Mouse (Mus musculus) kidney, adult 2 months (tissue): ENCODE results near the gene Bgn.

Source experiments
- CTCF ChIP-seq: fragments of 200-500 bp; conservative IDR thresholded peaks from 2 replicates; pipeline ENCODE4 v1.5.1; 2011; ENCODE audit warnings: low read depth, mild to moderate bottlenecking, control low read depth, low read length, moderate library complexity, mixed read lengths; ENCODE audit not compliant: insufficient read depth, insufficient read length
- POLR2A ChIP-seq: fragments of 200-500 bp; IDR thresholded peaks from one replicate; pipeline ENCODE4 v1.6.1; 2011; ENCODE audit warnings: low read depth, low read length, control low read depth

DNA sequence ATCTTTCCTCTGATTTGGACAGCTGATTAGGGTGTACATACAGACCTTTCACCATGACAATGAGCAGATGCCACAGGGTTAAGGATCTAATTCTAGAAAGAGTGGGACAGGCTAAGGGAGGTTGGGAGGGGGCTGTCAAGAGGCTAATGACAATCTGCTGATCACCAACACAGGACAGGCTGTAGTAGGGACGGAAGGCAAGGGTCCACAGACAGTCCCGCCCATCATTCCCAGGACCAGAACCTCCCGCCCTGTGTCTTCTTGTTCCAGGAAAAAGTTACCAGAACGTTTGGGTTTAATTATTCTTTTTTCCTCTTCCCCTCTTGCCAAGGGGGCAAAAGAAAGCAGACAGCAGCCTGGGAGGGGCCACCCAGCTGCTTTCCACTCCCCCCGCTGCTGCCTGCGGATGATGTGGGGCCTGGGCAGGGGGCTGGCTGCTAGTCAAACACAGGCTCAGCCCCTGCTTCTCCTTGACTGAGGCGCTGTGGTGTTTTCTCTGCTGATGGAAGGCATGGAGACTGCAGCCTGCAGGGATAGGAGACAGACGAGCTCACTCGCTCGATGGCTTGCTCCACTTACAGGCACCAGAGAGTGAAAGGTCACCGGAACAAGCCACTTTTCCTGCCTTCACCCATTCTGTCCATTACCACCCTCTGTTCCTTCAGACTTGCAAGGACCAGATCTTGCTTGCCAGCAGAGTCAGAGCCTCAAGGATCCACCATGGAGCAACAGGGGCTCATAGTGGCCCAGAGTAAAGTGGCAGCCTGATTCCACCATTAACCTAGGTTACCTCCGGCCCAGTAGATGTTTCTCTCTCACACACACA is 8.8 kb upstream of the Bgn start:
- TF ChIP-seq CTCF: no peak
- no peak for TF ChIP-seq POLR2A
